Mouse (Mus musculus) ES-Bruce4 (cell line): Measurements from ENCODE around the gene Khk.

Experiments
- EP300 ChIP-seq: IDR thresholded peaks from 2 replicates; pipeline ENCODE4 v1.6.1; 2011; ENCODE audit warnings: low read depth, low read length; ENCODE audit not compliant: insufficient read depth
- POLR2A ChIP-seq: IDR thresholded peaks from one replicate; pipeline ENCODE4 v1.8.1; 2011; ENCODE audit warnings: low read length; ENCODE audit not compliant: insufficient read depth

- TF ChIP-seq EP300 (no peak), POLR2A (peak; percentile 87)
Observed at GRCm38 (mm10) chr5:30949654-30950326, 28.6 kb downstream of the Khk start.
